Mouse (Mus musculus): ENCODE measurements at regions not wholly inside any gene's neighbourhood (a gene's known extent, or its start where the extent isn't known, plus 50 kb on each side); places are given as distances from the start of the nearest gene placed in this dataset.

DNA sequence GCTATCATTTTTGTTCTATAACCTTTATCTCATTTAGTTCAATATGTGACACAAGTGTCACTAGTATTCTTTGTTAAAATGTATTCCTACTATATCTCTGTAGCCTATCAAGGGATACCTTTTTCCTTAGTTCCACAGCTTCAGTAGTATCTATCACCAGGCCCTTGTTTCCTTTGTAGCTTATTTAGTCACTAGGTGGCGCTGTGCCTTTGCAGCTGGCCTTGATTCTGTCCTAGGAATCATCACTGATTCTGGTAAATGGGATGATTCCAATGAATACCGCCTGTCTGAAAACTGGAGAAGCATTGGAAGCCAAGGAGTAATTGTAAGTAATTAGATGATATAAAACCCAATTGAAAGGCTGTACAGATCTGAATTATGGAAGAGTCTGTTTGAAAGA lies 139.3 kb downstream of the Dcaf12l2 start:
- peak; percentile 0 for DNase-seq (ENCODE audit: low read depth)
